Mouse (Mus musculus): ENCODE results near the gene Pxt1. TPM values are rescaled to one million over a fixed set of nuclear protein-coding genes. Genes with fewer than 3 reads are reported as not detected.

The Pxt1 gene
- not detected for total RNA-seq (2023)

DNA sequence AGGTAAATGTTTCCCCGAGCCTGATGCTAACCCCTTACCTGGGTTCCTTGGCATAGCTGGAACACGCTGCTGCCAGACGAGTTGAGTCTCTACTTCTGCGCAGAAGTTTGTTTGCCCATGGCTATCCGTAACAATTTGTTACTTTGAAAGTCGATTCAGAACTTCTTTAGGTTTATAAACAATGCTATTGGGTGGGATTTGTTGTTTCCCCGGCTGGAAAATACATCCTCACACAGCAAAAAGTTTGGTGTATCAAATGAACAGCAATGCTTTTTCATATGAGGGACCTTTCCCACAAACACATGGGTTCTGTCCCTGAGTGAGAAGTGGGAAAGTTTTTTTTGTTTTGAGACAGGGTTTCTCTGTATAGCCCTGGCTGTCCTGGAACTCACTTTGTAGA, at the start of gene Pxt1:
Pxt1 (minus strand) TSS at position 101 of the 400 bp plus-strand sequence.

DNA sequence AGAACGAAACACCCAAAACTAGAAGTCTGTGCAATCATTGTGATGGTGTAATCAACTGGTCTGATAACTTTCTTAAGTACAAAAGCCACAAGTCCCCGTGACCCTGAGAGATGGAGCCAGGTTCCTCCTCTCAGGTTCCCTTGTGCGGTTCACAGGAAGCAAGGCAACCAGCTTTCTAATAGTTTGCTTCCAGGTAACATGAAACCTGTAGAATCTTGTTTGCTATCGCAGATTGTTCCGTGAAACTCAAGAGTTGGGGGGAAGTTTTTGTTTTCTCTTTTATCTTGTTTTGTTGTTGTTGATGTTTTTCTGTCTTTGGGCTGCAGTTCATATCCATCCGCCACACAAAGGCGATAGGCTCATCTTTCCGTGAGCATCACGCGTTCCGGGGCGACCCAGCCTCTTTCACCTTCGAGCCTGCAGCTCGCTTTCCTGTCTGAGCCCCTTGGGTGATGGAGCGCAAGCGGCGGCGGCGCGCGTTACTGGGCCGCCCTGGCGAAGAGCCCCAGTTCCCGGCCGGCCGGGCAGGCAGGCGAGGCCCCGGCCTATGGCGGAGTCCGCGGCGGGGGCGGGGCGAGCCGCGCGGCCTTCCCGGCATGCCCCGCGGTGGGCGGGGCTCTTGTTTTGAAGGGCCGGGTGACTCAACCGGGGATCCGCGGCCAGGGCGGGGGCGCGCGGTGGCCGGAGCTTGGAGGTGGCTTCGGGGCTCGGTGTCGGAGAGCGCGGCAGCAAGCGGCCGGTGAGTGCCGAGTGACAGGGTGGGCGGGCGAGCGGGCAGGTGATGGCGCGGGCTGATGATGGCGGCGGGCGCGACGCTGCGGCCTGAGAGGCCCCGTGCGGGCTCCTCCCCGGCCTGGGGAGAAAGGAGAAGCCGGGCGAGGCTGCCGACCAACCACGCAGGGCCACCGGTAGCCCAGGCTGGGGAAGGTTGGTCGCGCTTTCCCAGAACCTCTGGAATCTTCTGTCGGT, 8.5 kb upstream of the Pxt1 start, which contains the start of gene Kctd20:
Kctd20 (plus strand) TSS at position 120 of the 969 bp plus-strand sequence.

GRCm38 (mm10) chr17:28915060-28915628, 28.5 kb downstream of the Pxt1 start, which contains the start of gene 4930539E08Rik:
TSS of gene 4930539E08Rik (minus strand) at chr17:28915324.

Other genes with a start within 250 kb of the Pxt1 start
- 10 to 100 TPM; 12.6 to 14.1 TPM for gene AC170998.1, start 217.8 kb downstream of the Pxt1 start, total RNA-seq (2023)
- 1 to 10 TPM; 1.6 to 2.3 TPM for gene Mapk13, start 174.5 kb downstream of the Pxt1 start, total RNA-seq (2023)
- gene Brpf3, start 142.8 kb downstream of the Pxt1 start, total RNA-seq (2023): 10 to 100 TPM; 49.1 to 51.3 TPM
- gene Pnpla1, start 85.4 kb downstream of the Pxt1 start, total RNA-seq (2023): not detected
- gene 4930539E08Rik, start 28.5 kb downstream of the Pxt1 start, total RNA-seq (2023): 1 to 10 TPM in 1 of 2 experiments, under 1 TPM in 1; 0.84 to 1.8 TPM
- gene Kctd20, start 8.1 kb upstream of the Pxt1 start, total RNA-seq (2023): 10 to 100 TPM; 53.2 to 66.8 TPM
- 100 to 1,000 TPM; 488 to 500 TPM for gene Stk38, start 64.2 kb upstream of the Pxt1 start, total RNA-seq (2023)
- 100 to 1,000 TPM; 451 to 471 TPM for gene Srsf3, start 88.8 kb upstream of the Pxt1 start, total RNA-seq (2023)
- 1 to 10 TPM; 1.8 to 3.6 TPM for gene Cdkn1a, start 147.1 kb upstream of the Pxt1 start, total RNA-seq (2023)
- gene Rab44, start 170.3 kb upstream of the Pxt1 start, total RNA-seq (2023): under 1 TPM; 0.29 to 0.74 TPM